Mouse (Mus musculus): Measurements from ENCODE around the gene Olig2. TPM values are rescaled to one million over a fixed set of nuclear protein-coding genes. Genes with fewer than 3 reads are reported as not detected.

Olig2 gene
- polyA plus RNA-seq, 1 experiment = not detected

GRCm38 (mm10) chr16:91262467-91263220 is 37.4 kb downstream of the Olig2 start:
- no peak overlapping the region for H3K27ac ChIP-seq (ENCODE audit: insufficient read depth, low read depth, low read length)
- H3K4me3 ChIP-seq (ENCODE audit: low read depth, low read length) = no peak overlapping the region
- peaks cover 10% of the 10 kb centered on the region for H3K27me3 ChIP-seq (ENCODE audit: control insufficient read depth, insufficient read depth, low read length)
- H3K36me3 ChIP-seq (ENCODE audit: control insufficient read depth, insufficient read depth, low read length) = no peaks in the 10 kb centered on the region
- H3K4me1 ChIP-seq (ENCODE audit: control insufficient read depth, insufficient read depth, insufficient read length, low read length) = peaks cover 5% of the 10 kb centered on the region; the same call in 1 of the 2 replicates
- no peak for TF ChIP-seq POLR2A (IDR thresholded peaks at IDR 0.05; ENCODE audit: low read depth, low read length)
- TF ChIP-seq CTCF (IDR thresholded peaks at IDR 0.05; ENCODE audit: extremely low read depth, insufficient read length, insufficient replicate concordance, low read depth, low read length) = no peak
- 46% methylated on average over 12 of the region's 12 CpGs for WGBS

GRCm38 (mm10) chr16:91265972-91266371 is 40.7 kb downstream of the Olig2 start:
- no peaks in the 10 kb centered on the region; the same call in 1 of the 2 replicates for H3K4me1 ChIP-seq (ENCODE audit: control insufficient read depth, insufficient read depth, insufficient read length, low read length)
- TF ChIP-seq CTCF (IDR thresholded peaks at IDR 0.05; ENCODE audit: extremely low read depth, insufficient read length, insufficient replicate concordance, low read depth, low read length) (no peak), POLR2A (IDR thresholded peaks at IDR 0.05; ENCODE audit: low read depth, low read length) (no peak)
- no peak overlapping the region for H3K4me3 ChIP-seq (ENCODE audit: low read depth, low read length)
- no peaks in the 10 kb centered on the region for H3K36me3 ChIP-seq (ENCODE audit: control insufficient read depth, insufficient read depth, low read length)
- no peak overlapping the region for H3K27ac ChIP-seq (ENCODE audit: insufficient read depth, low read depth, low read length)
- H3K27me3 ChIP-seq (ENCODE audit: control insufficient read depth, insufficient read depth, low read length) = peaks cover 28% of the 10 kb centered on the region
- 88% methylated on average over 6 of the region's 6 CpGs for WGBS

GRCm38 (mm10) chr16:91268724-91269452 is 43.6 kb downstream of the Olig2 start:
- peak overlapping the region; percentile 33; the same call in 1 of the 2 replicates for H3K4me3 ChIP-seq (ENCODE audit: low read depth, low read length)
- TF ChIP-seq POLR2A (IDR thresholded peaks at IDR 0.05; ENCODE audit: low read depth, low read length) (no peak), CTCF (IDR thresholded peaks at IDR 0.05; ENCODE audit: extremely low read depth, insufficient read length, insufficient replicate concordance, low read depth, low read length) (no peak)
- 4% methylated on average over 13 of the region's 13 CpGs for WGBS
- peaks cover 43% of the 10 kb centered on the region for H3K27me3 ChIP-seq (ENCODE audit: control insufficient read depth, insufficient read depth, low read length)
- no peaks in the 10 kb centered on the region for H3K36me3 ChIP-seq (ENCODE audit: control insufficient read depth, insufficient read depth, low read length)
- H3K27ac ChIP-seq (ENCODE audit: insufficient read depth, low read depth, low read length) = no peak overlapping the region
- H3K4me1 ChIP-seq (ENCODE audit: control insufficient read depth, insufficient read depth, insufficient read length, low read length) = no peaks in the 10 kb centered on the region; the same call in 1 of the 2 replicates

GRCm38 (mm10) chr16:91269468-91270211 is 44.4 kb downstream of the Olig2 start, which contains the start of gene Olig1:
Olig1 (plus strand) TSS chr16:91269772.
- Histone ChIP-seq H3K4me1 (ENCODE audit: control insufficient read depth, insufficient read depth, insufficient read length, low read length) (no peaks in the 10 kb centered on the region; the same call in 1 of the 2 replicates), H3K27me3 (ENCODE audit: control insufficient read depth, insufficient read depth, low read length) (peaks cover 43% of the 10 kb centered on the region), H3K36me3 (ENCODE audit: control insufficient read depth, insufficient read depth, low read length) (no peaks in the 10 kb centered on the region), H3K4me3 (ENCODE audit: low read depth, low read length) (peak within 1 kb of the TSS; percentile 33), H3K27ac (ENCODE audit: insufficient read depth, low read depth, low read length) (no peak within 1 kb of the TSS)
- 1% methylated on average over 64 of the region's 64 CpGs for WGBS
- TF ChIP-seq CTCF (IDR thresholded peaks at IDR 0.05; ENCODE audit: extremely low read depth, insufficient read length, insufficient replicate concordance, low read depth, low read length) (no peak), POLR2A (IDR thresholded peaks at IDR 0.05; ENCODE audit: low read depth, low read length) (no peak)

- TF ChIP-seq POLR2A (IDR thresholded peaks at IDR 0.05; ENCODE audit: low read depth, low read length) = no peak
- no peaks in the 10 kb centered on the region; the same call in 1 of the 2 replicates for H3K4me1 ChIP-seq (ENCODE audit: control insufficient read depth, insufficient read depth, insufficient read length, low read length)
- 2% methylated on average over 63 of the region's 63 CpGs for WGBS
- H3K4me3 ChIP-seq (ENCODE audit: low read depth, low read length) = peak overlapping the region; percentile 33
- no peaks in the 10 kb centered on the region for H3K36me3 ChIP-seq (ENCODE audit: control insufficient read depth, insufficient read depth, low read length)
- peaks cover 43% of the 10 kb centered on the region for H3K27me3 ChIP-seq (ENCODE audit: control insufficient read depth, insufficient read depth, low read length)
- H3K27ac ChIP-seq (ENCODE audit: insufficient read depth, low read depth, low read length) = no peak overlapping the region
These were observed 45.1 kb downstream of the Olig2 start for GRCm38 (mm10) chr16:91270212-91270971.

- WGBS = 4% methylated on average over 29 of the region's 29 CpGs
- peaks cover 40% of the 10 kb centered on the region for H3K27me3 ChIP-seq (ENCODE audit: control insufficient read depth, insufficient read depth, low read length)
- TF ChIP-seq POLR2A (IDR thresholded peaks at IDR 0.05; ENCODE audit: low read depth, low read length) (no peak), CTCF (IDR thresholded peaks at IDR 0.05; ENCODE audit: extremely low read depth, insufficient read length, insufficient replicate concordance, low read depth, low read length) (no peak)
- H3K4me1 ChIP-seq (ENCODE audit: control insufficient read depth, insufficient read depth, insufficient read length, low read length) = no peaks in the 10 kb centered on the region; the same call in 1 of the 2 replicates
- H3K4me3 ChIP-seq (ENCODE audit: low read depth, low read length) = no peak overlapping the region
- H3K27ac ChIP-seq (ENCODE audit: insufficient read depth, low read depth, low read length) = no peak overlapping the region
- no peaks in the 10 kb centered on the region for H3K36me3 ChIP-seq (ENCODE audit: control insufficient read depth, insufficient read depth, low read length)
These were observed 45.8 kb downstream of the Olig2 start for GRCm38 (mm10) chr16:91270982-91271549.
